Mouse (Mus musculus) CH12.LX (cell line): ENCODE measurements around the gene Mrps23.

ENCODE experiments used
- CHD2 ChIP-seq: IDR thresholded peaks from 2 replicates; pipeline ENCODE4 v1.6.1; 2011; ENCODE audit warnings: low read length, improper control_type of control experiment
- CTCF ChIP-seq, 2 experiments: IDR thresholded peaks in 1 of 2; conservative IDR thresholded peaks in 1 of 2; 2 replicates each; pipeline ENCODE4 v1.5.1; 2011 to 2012; ENCODE audit warnings: low read depth in 2 of 2, low read length in 2 of 2, improper control_type of control experiment in 1 of 2, inconsistent platforms in 1 of 2, mild to moderate bottlenecking in 1 of 2, moderate library complexity in 1 of 2
- MAX ChIP-seq: IDR thresholded peaks from 2 replicates; pipeline ENCODE4 v1.6.1; 2011; ENCODE audit warnings: low read length, improper control_type of control experiment
- MAZ ChIP-seq: IDR thresholded peaks from 2 replicates; pipeline ENCODE4 v1.6.1; 2012; ENCODE audit warnings: low read depth, mild to moderate bottlenecking, inconsistent platforms, low read length, improper control_type of control experiment, moderate library complexity
- POLR2A ChIP-seq: IDR thresholded peaks from 2 replicates; pipeline ENCODE4 v1.6.1; 2011; ENCODE audit warnings: low read depth, mild to moderate bottlenecking, improper control_type of control experiment, low read length

- no peak for TF ChIP-seq POLR2A
- no peak for TF ChIP-seq MAZ
- TF ChIP-seq MAX, result no peak
- TF ChIP-seq CHD2, result no peak
- TF ChIP-seq CTCF (conservative IDR thresholded peaks at IDR 0.05 in 1 of 2, IDR thresholded peaks at IDR 0.05 in 1 of 2; ENCODE audit: low read depth in 2 of 2, low read length in 2 of 2), result no peak
Observed at GRCm38 (mm10) chr11:88214881-88215831, 11.0 kb downstream of the Mrps23 start.
